Mouse (Mus musculus): ENCODE results near the gene Arhgef25.

GRCm38 (mm10) chr10:127238241-127238824, 48.5 kb upstream of the Arhgef25 start:
- TF ChIP-seq CTCF (IDR thresholded peaks at IDR 0.05; ENCODE audit: borderline replicate concordance, control insufficient read depth, extremely low read depth, insufficient read depth, low read length, poor library complexity) (no peak), POLR2A (IDR thresholded peaks at IDR 0.05; ENCODE audit: control insufficient read depth, extremely low read depth, insufficient read depth, low read length, poor library complexity) (no peak)

Measured in thymus, adult 2 months (tissue).